Mouse (Mus musculus): ENCODE data around the gene Mrpl35.

GRCm38 (mm10) chr6:71799391-71799790, 27.4 kb downstream of the Mrpl35 start:
- TF ChIP-seq CTCF (IDR thresholded peaks at IDR 0.05; ENCODE audit: control insufficient read depth, insufficient read depth, low read length) (no peak), POLR2A (IDR thresholded peaks at IDR 0.05; ENCODE audit: borderline replicate concordance, control insufficient read depth, low read depth, low read length) (no peak)
